Mouse (Mus musculus) heart, adult 2 months (tissue): Measurements from ENCODE around the gene Adamts15.
A peak's percentile ranks its signal among the peaks of the same experiment; 100 is the strongest.

Source experiments
- CTCF ChIP-seq: fragments of 200-600 bp; IDR thresholded peaks from 2 replicates; pipeline ENCODE4 v1.8.1; 2022; ENCODE audit warnings: antibody characterized with exemption, mild to moderate bottlenecking, moderate library complexity
- POLR2A ChIP-seq: fragments of 200-500 bp; IDR thresholded peaks from 2 replicates; pipeline ENCODE4 v1.6.1; 2011; ENCODE audit warnings: mild to moderate bottlenecking, low read depth, low read length, control low read depth; ENCODE audit not compliant: insufficient read depth

DNA sequence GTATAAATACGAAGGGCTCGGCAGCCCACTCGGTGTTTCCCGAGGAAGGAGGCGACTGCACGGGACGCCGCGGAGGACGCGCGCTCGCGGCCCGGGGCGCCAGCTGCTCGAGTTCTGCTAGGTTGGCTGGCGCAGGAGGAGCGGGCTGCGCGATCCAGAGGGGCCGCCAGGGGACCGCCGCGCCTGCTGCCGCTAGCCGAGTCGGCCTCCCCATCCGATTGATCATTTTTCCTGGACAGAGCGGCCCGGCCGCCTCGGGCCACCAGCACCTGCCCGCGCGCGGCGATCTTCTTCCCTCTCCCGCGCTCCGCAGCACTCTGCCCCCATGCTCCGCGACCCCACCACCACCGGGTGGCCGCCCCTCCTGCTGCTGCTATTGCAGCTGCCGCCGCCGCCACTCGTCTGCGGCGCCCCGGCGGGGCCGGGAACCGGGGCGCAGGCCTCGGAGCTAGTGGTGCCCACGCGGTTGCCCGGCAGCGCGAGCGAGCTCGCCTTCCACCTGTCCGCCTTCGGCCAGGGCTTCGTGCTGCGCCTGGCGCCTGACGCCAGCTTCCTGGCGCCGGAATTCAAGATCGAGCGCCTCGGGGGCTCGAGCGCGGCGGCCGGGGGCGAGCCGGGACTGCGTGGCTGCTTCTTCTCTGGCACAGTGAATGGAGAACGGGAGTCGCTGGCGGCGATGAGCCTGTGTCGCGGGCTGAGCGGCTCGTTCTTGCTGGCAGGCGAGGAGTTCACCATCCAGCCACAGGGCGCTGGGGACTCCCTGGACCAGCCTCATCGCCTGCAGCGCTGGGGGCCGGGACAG lies 20.5 kb upstream of the Adamts15 start, which contains the start of gene Adamts8:
- peak; percentile 66 for TF ChIP-seq CTCF
- TF ChIP-seq POLR2A, result no peak
